8 mouse cellular contexts compared by ENCODE assay signal in genomic region chr13:94883163-94883965, GRCm38 (mm10). TPM values are rescaled to one million over a fixed set of nuclear protein-coding genes. Genes with fewer than 3 reads are reported as not detected.
DNase-seq lines count a peak whose midpoint lies in the region; ATAC-seq and TF ChIP-seq lines count a peak whose summit lies in the region.

No protein-coding gene starts in this region.

- no peak for TF ChIP-seq POLR2A in ES-Bruce4 (IDR thresholded peaks at IDR 0.05; ENCODE audit: insufficient read depth, low read length)

- H3K4me3 ChIP-seq in ES-Bruce4 (ENCODE audit: low read depth, low read length) = peak overlapping the region; percentile 72
- H3K4me3 ChIP-seq in heart, embryonic 15.5 days = peak overlapping the region; percentile 47
- H3K4me3 ChIP-seq in limb, embryonic 15.5 days = peak overlapping the region; percentile 46

- no peaks in the 10 kb centered on the region for H3K36me3 ChIP-seq in ES-Bruce4 (ENCODE audit: control insufficient read depth, insufficient read depth, low read length, poor library complexity, severe bottlenecking)
- no peaks in the 10 kb centered on the region for H3K36me3 ChIP-seq in heart, embryonic 15.5 days
- no peaks in the 10 kb centered on the region for H3K36me3 ChIP-seq in limb, embryonic 15.5 days

- peak; percentile 36; the same call in 1 of the 2 replicates for ATAC-seq in common myeloid progenitor, adult 5-6 weeks (replicated peaks; ENCODE audit: low read depth, poor library complexity, severe bottlenecking)
- peak; percentile 39; the same call in 1 of the 2 replicates for ATAC-seq in heart, embryonic 15.5 days (replicated peaks; ENCODE audit: insufficient number of reproducible peaks, insufficient read depth, low FRiP score, low read depth)
- ATAC-seq in limb, embryonic 15.5 days (ENCODE audit: insufficient number of reproducible peaks, low FRiP score, low TSS enrichment, low read depth) = peak; percentile 63; the same call in 1 of the 2 replicates

- no peaks in the 10 kb centered on the region for H3K4me1 ChIP-seq in ES-Bruce4 (ENCODE audit: control insufficient read depth, insufficient read depth, low read length)
- peaks cover 23% of the 10 kb centered on the region for H3K4me1 ChIP-seq in heart, embryonic 15.5 days (replicated peaks)
- H3K4me1 ChIP-seq in limb, embryonic 15.5 days = peaks cover 25% of the 10 kb centered on the region

- H3K27me3 ChIP-seq in ES-Bruce4 (ENCODE audit: control insufficient read depth, insufficient read depth, low read length, poor library complexity, severe bottlenecking) = peaks cover 28% of the 10 kb centered on the region
- peaks cover 89% of the 10 kb centered on the region for H3K27me3 ChIP-seq in heart, embryonic 15.5 days
- peaks cover 86% of the 10 kb centered on the region for H3K27me3 ChIP-seq in limb, embryonic 15.5 days

- TF ChIP-seq CTCF in ES-Bruce4 (IDR thresholded peaks at IDR 0.05; ENCODE audit: low read depth, low read length) = no peak

- no peak for TF ChIP-seq EP300 in ES-Bruce4 (IDR thresholded peaks at IDR 0.05; ENCODE audit: insufficient read depth, low read depth, low read length)

- peak; percentile 50 for DNase-seq in adrenal gland, adult 2 months
- no peak for DNase-seq in adrenal gland, adult 8-10 months
- peak; percentile 63 for DNase-seq in retina, embryonic 14.5 days (ENCODE audit: low spot score)
- DNase-seq in spleen, adult 12 weeks (ENCODE audit: low spot score) = no peak

- under 1% methylated on average over 72 of the region's 95 CpGs for WGBS in heart, embryonic 15.5 days
- WGBS in limb, embryonic 15.5 days = 1% methylated on average over 72 of the region's 95 CpGs

- H3K27ac ChIP-seq in ES-Bruce4 (ENCODE audit: insufficient read depth, low read length) = no peak overlapping the region
- no peak overlapping the region for H3K27ac ChIP-seq in heart, embryonic 15.5 days
- H3K27ac ChIP-seq in limb, embryonic 15.5 days = no peak overlapping the region

- H3K9me3 ChIP-seq in ES-Bruce4 (replicated peaks; ENCODE audit: control insufficient read depth, insufficient read depth, low read length, poor library complexity, severe bottlenecking) = no peaks in the 10 kb centered on the region
- H3K9me3 ChIP-seq in heart, embryonic 15.5 days (replicated peaks) = no peaks in the 10 kb centered on the region
- no peaks in the 10 kb centered on the region for H3K9me3 ChIP-seq in limb, embryonic 15.5 days

- peak overlapping the region; percentile 95 for H3K4me2 ChIP-seq in heart, embryonic 15.5 days
- peak overlapping the region; percentile 87 for H3K4me2 ChIP-seq in limb, embryonic 15.5 days

- peak overlapping the region; percentile 19 for H3K9ac ChIP-seq in ES-Bruce4 (ENCODE audit: low read depth, poor library complexity, severe bottlenecking)
- H3K9ac ChIP-seq in heart, embryonic 15.5 days = peak overlapping the region; percentile 31; the same call in 1 of the 2 replicates
- H3K9ac ChIP-seq in limb, embryonic 15.5 days = no peak overlapping the region

RNA-seq across cellular contexts. Expression of gene Otp, which starts 8.0 kb away (rescaled TPM):
- not detected for total RNA-seq in adrenal gland, adult 2 months (2021)
- not detected in 2 replicates for polyA plus RNA-seq in adrenal gland, adult 2 months (2012; rRNA removed)
- not detected for total RNA-seq in adrenal gland, adult 8-10 months (2022)
- polyA plus RNA-seq in ES-Bruce4 (2011; ENCODE audit: insufficient read depth, insufficient read length, low read depth, missing spikeins) = not detected in 2 replicates
- total RNA-seq in common myeloid progenitor, adult 5-6 weeks (2017) = not detected in 2 replicates
- polyA plus RNA-seq in heart, embryonic 15.5 days (2015; fragmentation: Nextera tagmentation; extraction: Ambion mirVana) = not detected in 2 replicates
- not detected in 2 replicates for polyA plus RNA-seq in limb, embryonic 15.5 days (2015; fragmentation: Nextera tagmentation; extraction: Ambion mirVana)

Comparison
In these comparisons a context has a peak if more than half of its experiments do, and no peak if none do; other contexts are left out.
1. DNase-seq: peak in adrenal gland, adult 2 months (single experiment) and retina, embryonic 14.5 days (single experiment); none in adrenal gland, adult 8-10 months (single experiment) and spleen, adult 12 weeks (single experiment).
2. Peak in every context shown above with its lines, with median percentiles within 50 percentile points of each other: H3K4me3 ChIP-seq and ATAC-seq.